Mouse (Mus musculus): ENCODE measurements around the gene Mnd1. TPM values are rescaled to one million over a fixed set of nuclear protein-coding genes. Genes with fewer than 3 reads are reported as not detected.
A peak's percentile ranks its signal among the peaks of the same experiment; 100 is the strongest.

Mnd1 gene
- polyA plus RNA-seq, 1 experiment from 2014 or later = 1.4 TPM

DNA sequence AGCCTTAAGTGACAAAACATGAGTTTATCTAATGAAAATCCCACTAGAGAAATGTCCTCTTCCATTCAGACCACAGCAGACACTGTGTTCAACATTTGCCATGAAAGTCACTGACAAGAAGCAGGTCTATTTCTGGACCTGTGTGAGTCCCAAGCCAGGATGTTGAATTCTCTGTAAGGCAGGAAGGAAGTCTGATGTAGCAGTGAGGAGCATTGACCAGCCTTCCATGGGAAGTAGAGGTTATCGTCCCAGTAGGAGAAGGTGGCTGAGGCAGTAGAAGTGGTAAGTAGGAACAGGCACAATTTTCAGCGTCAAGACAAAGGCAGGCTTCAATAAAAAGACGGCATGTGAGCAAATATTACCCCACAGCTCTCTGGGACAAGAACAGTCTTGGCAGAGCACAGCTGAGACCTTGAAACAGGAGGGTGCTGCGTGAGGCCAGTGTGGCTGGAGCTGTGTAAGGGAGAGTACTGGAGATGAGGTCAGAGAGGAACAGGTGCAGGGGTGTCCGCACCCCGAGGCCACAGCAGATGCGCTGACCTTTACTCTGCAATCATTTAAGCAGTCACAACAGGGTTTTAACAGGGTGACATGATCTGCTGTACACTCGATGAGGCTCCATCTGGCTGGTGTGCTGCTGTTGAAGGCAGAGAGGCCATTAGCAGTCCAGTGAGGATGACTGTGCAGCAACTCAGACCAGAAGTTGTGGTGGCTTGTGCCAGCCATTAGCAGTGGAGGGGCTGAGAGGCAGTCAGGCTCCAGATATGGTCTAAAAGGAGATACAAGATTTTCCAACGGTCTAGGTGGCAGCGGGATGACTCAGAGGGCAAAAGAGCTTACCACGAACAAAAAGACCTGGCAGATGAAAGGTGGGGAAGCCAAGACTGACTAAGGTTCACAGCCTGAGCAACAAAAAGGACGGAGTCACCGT is 93.8 kb downstream of the Mnd1 start:
- no peak for ATAC-seq (ENCODE audit: low FRiP score)

DNA sequence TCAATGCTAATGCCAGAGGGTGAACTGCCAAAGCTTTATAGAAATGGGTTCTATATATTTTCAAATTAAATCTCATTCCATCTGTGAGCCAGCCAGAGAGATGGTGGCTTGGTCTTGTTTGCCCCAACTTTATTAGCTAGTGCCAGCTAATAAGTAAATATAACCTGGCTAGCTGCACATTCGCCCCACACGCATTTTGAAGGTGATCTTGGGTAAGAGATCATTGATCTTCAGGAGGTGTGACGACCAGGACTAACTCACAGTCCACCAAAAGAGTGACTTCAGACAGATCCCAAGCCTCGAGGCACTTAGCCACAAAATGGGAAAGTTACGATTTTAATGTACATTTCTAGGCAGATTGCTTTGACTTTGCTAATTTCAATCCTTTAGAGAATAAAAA is 94.6 kb downstream of the Mnd1 start:
- peaks cover 9% of the 10 kb centered on the region for H3K4me1 ChIP-seq
- H3K27me3 ChIP-seq (replicated peaks) = no peaks in the 10 kb centered on the region
- H3K4me3 ChIP-seq (replicated peaks) = no peak overlapping the region
- no peak overlapping the region for H3K4me2 ChIP-seq
- no peaks in the 10 kb centered on the region for H3K36me3 ChIP-seq
- ATAC-seq (ENCODE audit: low FRiP score) = no peak
- no peaks in the 10 kb centered on the region for H3K9me3 ChIP-seq (replicated peaks)
- no peak overlapping the region for H3K9ac ChIP-seq (replicated peaks)
- H3K27ac ChIP-seq (replicated peaks) = no peak overlapping the region
- 86% methylated on average over 5 of the region's 5 CpGs for WGBS

More for the DNA sequence above, 93.8 kb downstream of the Mnd1 start:
- H3K4me1 ChIP-seq = peaks cover 9% of the 10 kb centered on the region
- H3K27ac ChIP-seq (replicated peaks) = no peak overlapping the region
- no peaks in the 10 kb centered on the region for H3K9me3 ChIP-seq (replicated peaks)
- H3K4me3 ChIP-seq (replicated peaks) = no peak overlapping the region
- H3K27me3 ChIP-seq (replicated peaks) = no peaks in the 10 kb centered on the region
- H3K4me2 ChIP-seq = no peak overlapping the region
- H3K36me3 ChIP-seq = no peaks in the 10 kb centered on the region
- no peak overlapping the region for H3K9ac ChIP-seq (replicated peaks)
- WGBS = 69% methylated on average over 13 of the region's 13 CpGs

DNA sequence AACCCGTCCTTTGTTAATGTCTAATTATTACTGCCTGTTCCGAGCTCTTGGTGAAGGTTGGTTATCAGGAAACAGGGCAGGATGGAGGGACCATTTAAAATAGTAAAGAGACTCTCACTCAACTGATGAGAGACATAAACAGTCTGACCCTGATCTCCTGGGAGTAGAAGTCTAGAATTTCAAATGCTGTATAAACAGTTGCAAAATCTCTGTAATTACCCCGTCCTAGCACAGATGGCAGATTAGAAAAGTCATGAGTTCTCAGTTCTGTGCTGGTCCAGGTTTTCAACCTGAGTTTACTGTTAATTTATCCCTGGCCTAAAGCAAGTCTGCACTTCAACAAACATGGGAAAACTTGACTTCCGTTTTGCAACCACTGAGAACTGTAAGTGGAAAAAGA is 95.5 kb downstream of the Mnd1 start:
- Histone ChIP-seq H3K9me3 (replicated peaks) (no peaks in the 10 kb centered on the region), H3K27me3 (replicated peaks) (no peaks in the 10 kb centered on the region), H3K27ac (replicated peaks) (0 out of 2 replicates have a peak overlapping the region, but pooled peaks have one; percentile 13), H3K9ac (replicated peaks) (no peak overlapping the region), H3K4me1 (peaks cover 9% of the 10 kb centered on the region), H3K4me3 (replicated peaks) (no peak overlapping the region), H3K36me3 (no peaks in the 10 kb centered on the region), H3K4me2 (no peak overlapping the region)
- ATAC-seq (ENCODE audit: low FRiP score) = no peak
- 55% methylated on average over 4 of the region's 4 CpGs for WGBS

DNA sequence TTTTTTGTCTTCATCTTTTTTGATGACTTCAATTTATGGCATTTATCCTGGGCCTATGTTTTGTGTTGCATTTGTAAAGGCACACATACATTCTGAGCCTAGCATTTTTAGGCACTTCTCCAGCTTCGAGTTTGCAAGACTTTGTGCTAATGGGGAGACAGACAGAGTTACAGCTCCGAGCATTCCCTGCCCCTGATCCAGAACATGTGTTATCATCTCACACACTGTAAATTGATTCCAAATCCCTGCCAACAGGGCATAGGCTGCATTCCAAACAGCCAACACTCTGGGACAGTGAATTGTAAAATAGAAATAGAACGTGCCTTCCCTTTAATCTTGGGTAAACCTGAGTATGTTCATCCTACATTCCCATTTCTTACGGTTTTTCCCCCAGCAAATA is 95.9 kb downstream of the Mnd1 start:
- Histone ChIP-seq H3K4me1 (peaks cover 9% of the 10 kb centered on the region), H3K4me3 (replicated peaks) (no peak overlapping the region), H3K9me3 (replicated peaks) (no peaks in the 10 kb centered on the region), H3K27me3 (replicated peaks) (no peaks in the 10 kb centered on the region), H3K9ac (replicated peaks) (no peak overlapping the region), H3K4me2 (no peak overlapping the region), H3K36me3 (no peaks in the 10 kb centered on the region), H3K27ac (replicated peaks) (0 out of 2 replicates have a peak overlapping the region, but pooled peaks have one; percentile 13)
- WGBS = 61% methylated on average over 4 of the region's 4 CpGs
- ATAC-seq (ENCODE audit: low FRiP score) = no peak

DNA sequence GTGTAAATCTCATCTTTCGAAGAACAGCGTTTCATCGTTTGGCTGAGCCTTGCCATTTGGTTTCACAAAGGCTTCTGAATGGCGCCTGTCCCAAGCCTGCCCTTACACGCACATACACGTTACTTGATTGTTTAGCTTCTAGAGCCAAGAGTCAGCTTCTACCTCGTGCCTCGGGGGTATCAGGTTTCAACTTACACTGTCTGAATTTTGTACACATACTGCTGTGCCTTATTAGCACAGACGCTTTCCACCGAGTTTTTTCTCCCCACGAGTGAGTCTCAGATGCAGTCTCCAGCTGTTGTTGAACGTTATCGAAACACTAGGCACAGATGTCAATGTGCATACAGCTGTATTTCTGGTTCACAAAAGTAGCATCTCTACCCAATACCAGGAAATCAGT is 96.3 kb downstream of the Mnd1 start:
- Histone ChIP-seq H3K9ac (replicated peaks) (no peak overlapping the region), H3K9me3 (replicated peaks) (no peaks in the 10 kb centered on the region), H3K27ac (replicated peaks) (no peak overlapping the region), H3K27me3 (replicated peaks) (no peaks in the 10 kb centered on the region), H3K4me3 (replicated peaks) (no peak overlapping the region), H3K4me1 (peaks cover 9% of the 10 kb centered on the region), H3K4me2 (no peak overlapping the region), H3K36me3 (no peaks in the 10 kb centered on the region)
- ATAC-seq (ENCODE audit: low FRiP score) = no peak
- WGBS = 55% methylated on average over 13 of the region's 13 CpGs

DNA sequence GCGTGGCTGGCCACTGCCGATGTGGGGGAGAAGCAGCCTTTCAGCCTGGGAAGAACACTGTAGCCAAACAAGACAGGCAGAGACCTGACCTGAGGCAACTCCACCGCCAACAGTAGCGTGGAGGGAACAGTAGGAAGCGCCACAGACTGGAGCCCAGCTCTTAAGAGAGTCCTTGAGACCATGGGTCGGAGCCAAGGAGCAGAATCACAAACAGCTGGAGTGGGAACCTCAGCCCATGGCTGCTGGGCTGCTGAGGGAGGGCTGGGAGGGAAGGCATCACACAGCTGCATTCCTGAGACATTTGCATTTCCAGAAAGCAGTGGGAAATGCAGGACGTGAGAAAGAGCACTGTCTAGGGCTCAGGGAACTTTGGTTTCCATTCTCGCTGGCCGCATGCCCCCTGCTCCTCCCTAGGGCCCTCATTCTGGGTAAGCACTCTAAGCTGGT is 106.8 kb downstream of the Mnd1 start:
- Histone ChIP-seq H3K4me3 (replicated peaks) (no peak overlapping the region), H3K9ac (replicated peaks) (no peak overlapping the region), H3K36me3 (no peaks in the 10 kb centered on the region), H3K27ac (replicated peaks) (no peak overlapping the region), H3K4me2 (no peak overlapping the region), H3K9me3 (replicated peaks) (no peaks in the 10 kb centered on the region), H3K27me3 (replicated peaks) (no peaks in the 10 kb centered on the region), H3K4me1 (peaks cover 3% of the 10 kb centered on the region; the same call in 1 of the 2 replicates)
- no peak for ATAC-seq (ENCODE audit: low FRiP score)
- 30% methylated on average over 9 of the region's 9 CpGs for WGBS

DNA sequence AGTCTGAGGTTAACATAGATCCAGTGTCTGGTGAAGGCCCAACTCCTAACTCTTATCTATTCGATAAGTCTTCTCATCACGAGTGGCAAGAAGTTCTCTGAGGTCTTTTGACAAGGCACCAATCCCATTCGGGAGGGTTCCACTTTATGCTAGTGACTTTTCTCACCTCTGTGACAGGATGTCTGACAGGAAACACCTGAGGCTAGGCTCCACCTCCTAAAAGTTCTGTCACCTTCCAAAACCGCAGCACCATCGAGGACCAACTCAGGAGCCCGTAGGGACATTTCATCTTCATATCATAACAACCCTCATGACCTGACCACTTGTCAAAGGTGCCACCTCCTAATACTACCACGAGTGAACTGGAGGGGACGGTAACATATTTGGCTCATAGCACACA is 109.4 kb downstream of the Mnd1 start:
- Histone ChIP-seq H3K4me2 (no peak overlapping the region), H3K4me1 (peaks cover 5% of the 10 kb centered on the region; the same call in 1 of the 2 replicates), H3K4me3 (replicated peaks) (no peak overlapping the region), H3K36me3 (no peaks in the 10 kb centered on the region), H3K9ac (replicated peaks) (no peak overlapping the region), H3K27ac (replicated peaks) (no peak overlapping the region), H3K9me3 (replicated peaks) (no peaks in the 10 kb centered on the region), H3K27me3 (replicated peaks) (no peaks in the 10 kb centered on the region)
- no peak for ATAC-seq (ENCODE audit: low FRiP score)
- 94% methylated on average over 8 of the region's 8 CpGs for WGBS

DNA sequence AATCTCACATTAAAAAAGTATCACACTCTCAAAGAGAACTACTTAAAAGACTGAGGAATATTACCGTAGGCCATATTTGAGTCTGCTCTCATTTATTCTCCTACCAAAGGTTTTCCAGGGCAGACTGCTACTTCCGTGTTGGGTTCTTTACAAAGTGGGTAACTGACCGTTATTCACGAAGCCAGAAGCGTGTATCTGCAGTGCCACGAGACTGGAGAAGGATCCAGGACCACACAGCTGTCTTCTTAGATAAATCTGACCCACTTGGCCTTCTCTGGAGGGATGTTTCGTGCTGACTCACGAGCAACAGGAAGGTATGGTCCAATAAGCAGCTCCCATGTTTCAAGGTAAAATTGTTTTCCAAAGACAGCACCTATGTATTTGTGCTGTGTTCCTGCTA is 113.8 kb downstream of the Mnd1 start:
- Histone ChIP-seq H3K36me3 (no peaks in the 10 kb centered on the region), H3K9me3 (replicated peaks) (no peaks in the 10 kb centered on the region), H3K27ac (replicated peaks) (no peak overlapping the region), H3K4me2 (no peak overlapping the region), H3K27me3 (replicated peaks) (no peaks in the 10 kb centered on the region), H3K4me3 (replicated peaks) (no peak overlapping the region), H3K9ac (replicated peaks) (no peak overlapping the region), H3K4me1 (peaks cover 28% of the 10 kb centered on the region)
- WGBS = 87% methylated on average over 8 of the region's 8 CpGs
- ATAC-seq (ENCODE audit: low FRiP score) = no peak

DNA sequence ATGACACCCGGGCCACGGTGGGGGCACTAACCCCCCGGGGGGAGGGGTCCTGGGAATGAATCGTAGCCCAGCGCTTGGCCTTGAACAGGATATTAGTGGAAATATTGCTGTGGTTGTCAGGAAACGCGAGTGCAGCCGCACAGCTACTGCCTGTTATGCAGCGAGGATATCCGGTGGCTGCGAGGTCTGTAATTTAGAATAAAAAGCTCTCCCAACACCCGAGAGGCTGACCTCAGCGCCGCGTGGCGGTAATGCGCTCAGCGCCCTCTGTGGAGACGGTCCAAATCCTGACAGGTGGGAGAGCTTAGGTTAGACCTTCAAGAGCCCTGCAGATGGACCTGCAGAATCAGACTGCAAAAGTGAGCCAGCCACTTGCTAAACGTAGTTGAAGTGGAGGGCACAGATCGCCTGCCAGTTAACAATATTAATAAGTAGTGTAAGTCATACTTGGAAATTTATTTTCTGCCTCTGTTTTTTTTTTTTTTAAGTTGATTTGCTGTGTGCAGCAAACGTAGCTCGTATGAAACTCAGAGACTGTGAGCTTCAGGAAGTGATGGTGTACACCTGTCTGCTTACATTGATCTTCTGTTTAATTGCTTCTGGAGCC is 115.0 kb downstream of the Mnd1 start:
- 2% methylated on average over 23 of the region's 23 CpGs for WGBS
- H3K36me3 ChIP-seq = no peaks in the 10 kb centered on the region

DNA sequence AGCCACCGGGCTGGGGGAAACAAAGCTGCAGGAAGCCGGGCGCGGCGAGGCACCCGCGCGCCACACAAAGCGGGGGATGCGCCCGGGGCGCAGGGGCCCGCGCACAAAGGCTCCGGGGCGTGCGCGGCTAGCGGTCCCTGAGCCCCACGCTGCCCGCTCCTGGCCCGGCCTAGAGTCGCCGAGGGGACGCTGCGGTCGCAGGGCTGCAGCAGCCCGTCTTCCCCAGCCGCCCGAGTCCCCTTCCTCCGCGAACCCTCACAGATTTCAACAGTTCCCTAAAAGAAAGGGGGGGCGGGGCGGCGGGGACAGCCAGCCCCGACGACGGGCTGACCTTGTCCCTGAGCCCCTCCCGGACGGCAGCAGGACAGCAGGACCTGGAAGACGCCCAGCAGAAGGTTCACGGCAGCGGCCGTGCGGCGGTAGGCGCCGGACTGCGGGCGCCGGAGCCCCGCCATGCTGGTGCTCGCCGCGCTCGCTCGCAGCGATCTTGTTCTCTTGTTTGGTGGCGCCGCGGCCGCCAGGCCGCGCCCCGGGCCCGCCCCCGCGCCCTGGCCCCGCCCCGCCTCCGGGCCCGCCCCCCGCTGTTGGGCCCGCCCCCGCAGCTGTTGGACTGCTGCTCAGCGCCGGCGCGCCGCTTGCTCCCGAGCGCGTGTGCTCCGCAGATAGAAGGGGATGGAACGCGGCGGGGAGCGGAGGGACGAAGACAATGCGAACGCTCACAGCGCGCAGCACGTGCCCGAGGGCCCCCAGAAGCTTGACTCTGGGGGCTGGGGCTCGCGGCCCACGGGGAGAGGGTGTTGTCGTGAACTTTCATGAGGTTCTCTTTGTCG is 115.7 kb downstream of the Mnd1 start, which contains the start of gene Tmem131l:
Gene Tmem131l, minus strand, starts transcription at position 530 of the 830 bp plus-strand sequence.
- Histone ChIP-seq H3K9me3 (replicated peaks) (no peaks in the 10 kb centered on the region), H3K4me1 (peaks cover 42% of the 10 kb centered on the region), H3K27me3 (replicated peaks) (no peaks in the 10 kb centered on the region), H3K4me2 (peak within 1 kb of the TSS; percentile 87), H3K9ac (replicated peaks) (peak within 1 kb of the TSS; percentile 89), H3K27ac (replicated peaks) (peak within 1 kb of the TSS; percentile 93), H3K36me3 (no peaks in the 10 kb centered on the region), H3K4me3 (replicated peaks) (peak within 1 kb of the TSS; percentile 65)
- peak; percentile 94 for ATAC-seq (ENCODE audit: low FRiP score)
- under 1% methylated on average over 84 of the region's 100 CpGs for WGBS

More for the DNA sequence above, 115.0 kb downstream of the Mnd1 start:
- H3K4me1 ChIP-seq = peaks cover 36% of the 10 kb centered on the region
- no peaks in the 10 kb centered on the region for H3K9me3 ChIP-seq (replicated peaks)
- peak overlapping the region; percentile 65 for H3K4me3 ChIP-seq (replicated peaks)
- H3K9ac ChIP-seq (replicated peaks) = peak overlapping the region; percentile 89
- H3K27me3 ChIP-seq (replicated peaks) = no peaks in the 10 kb centered on the region
- peak overlapping the region; percentile 87 for H3K4me2 ChIP-seq
- peak overlapping the region; percentile 93 for H3K27ac ChIP-seq (replicated peaks)
- ATAC-seq (ENCODE audit: low FRiP score) = peak; percentile 72

DNA sequence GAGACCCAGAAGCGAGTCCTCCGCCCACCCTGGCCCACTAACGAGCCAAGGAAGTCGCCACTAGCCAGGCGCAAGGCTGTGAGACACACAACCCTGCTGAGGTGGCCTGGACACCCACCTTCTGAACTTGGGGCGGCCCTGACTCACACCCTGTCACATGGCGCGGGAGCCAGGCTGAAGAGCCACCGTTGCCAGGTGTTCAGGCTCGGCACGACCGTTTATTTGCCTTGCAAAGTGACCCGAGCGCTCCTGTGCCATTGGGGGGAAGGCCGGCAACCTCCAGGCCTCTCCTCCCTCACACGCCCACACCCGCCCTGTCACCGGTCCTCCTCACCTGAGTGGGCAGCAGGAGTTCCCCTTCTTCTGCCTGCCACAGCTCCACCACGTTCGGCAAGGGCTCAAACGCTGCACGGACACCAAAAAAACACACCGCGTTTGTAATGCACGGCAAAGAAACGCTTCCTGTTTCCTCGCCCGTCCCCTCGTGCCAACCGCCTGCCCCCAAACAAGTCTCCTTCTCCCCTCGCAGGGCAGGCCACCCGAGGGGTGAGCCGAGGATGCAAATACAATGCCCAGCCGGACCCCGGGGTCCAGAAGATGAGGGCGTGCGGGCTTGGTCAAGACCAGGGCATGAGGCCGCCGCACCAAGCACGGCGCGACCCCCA is 116.5 kb downstream of the Mnd1 start:
- peak overlapping the region; percentile 93 for H3K27ac ChIP-seq (replicated peaks)
- no peaks in the 10 kb centered on the region for H3K9me3 ChIP-seq (replicated peaks)
- peak; percentile 33 for ATAC-seq (ENCODE audit: low FRiP score)
- H3K4me3 ChIP-seq (replicated peaks) = peak overlapping the region; percentile 65
- H3K4me2 ChIP-seq = peak overlapping the region; percentile 87
- H3K9ac ChIP-seq (replicated peaks) = peak overlapping the region; percentile 89
- H3K36me3 ChIP-seq = no peaks in the 10 kb centered on the region
- under 1% methylated on average over 42 of the region's 42 CpGs for WGBS
- peaks cover 47% of the 10 kb centered on the region for H3K4me1 ChIP-seq
- no peaks in the 10 kb centered on the region for H3K27me3 ChIP-seq (replicated peaks)

All from neural tube, embryonic 15.5 days (tissue).